Mouse (Mus musculus): Measurements from ENCODE around the gene Rtbdn. TPM values are rescaled to one million over a fixed set of nuclear protein-coding genes. Genes with fewer than 3 reads are reported as not detected.

Gene Rtbdn
- polyA plus RNA-seq, 1 experiment: not detected

DNA sequence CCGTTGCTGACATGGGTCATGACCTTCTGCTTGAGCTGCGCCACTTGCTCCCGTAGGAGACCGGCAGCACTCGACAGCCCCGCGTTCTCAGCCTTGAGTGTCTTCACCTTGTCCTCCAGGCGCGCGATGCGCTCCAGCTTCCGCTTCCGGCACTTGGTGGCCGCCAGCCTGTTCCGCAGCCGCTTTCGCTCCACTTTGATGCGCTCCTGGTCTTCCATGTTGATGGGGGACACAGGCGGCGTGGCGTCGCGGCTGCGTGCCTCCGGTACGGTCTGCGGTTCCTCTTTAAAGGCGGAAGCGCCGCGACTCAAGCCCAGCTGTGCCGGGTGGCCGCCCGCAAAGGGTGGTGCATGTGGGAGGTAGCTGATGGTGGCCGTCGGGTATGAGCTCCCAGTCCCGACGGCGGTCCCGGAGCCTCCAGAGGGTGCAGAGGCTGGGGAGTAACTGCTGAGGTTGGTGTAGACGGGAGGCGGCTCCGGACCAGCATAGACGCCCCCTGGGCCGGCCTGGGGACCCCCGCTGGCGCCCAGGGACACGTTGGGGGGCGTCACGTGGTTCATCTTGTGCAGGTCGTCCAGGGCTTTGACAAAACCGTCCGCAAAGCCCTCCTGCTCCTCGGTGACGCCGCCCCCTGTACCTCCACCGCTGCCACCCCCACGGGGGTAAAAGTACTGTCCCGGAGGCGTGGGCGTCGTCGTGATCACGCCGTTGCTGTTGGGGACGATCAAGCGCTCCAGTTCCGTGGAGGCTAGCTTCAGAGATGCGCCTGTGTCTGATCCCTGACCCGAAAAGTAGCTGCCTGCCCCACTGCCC lies 30.9 kb downstream of the Rtbdn start:
- Histone ChIP-seq H3K27me3 (ENCODE audit: control insufficient read depth, insufficient read depth, low read length) (no peaks in the 10 kb centered on the region), H3K36me3 (ENCODE audit: control insufficient read depth, insufficient read depth, low read length) (no peaks in the 10 kb centered on the region), H3K4me3 (ENCODE audit: extremely low read depth, insufficient read depth, insufficient read length) (peak overlapping the region; percentile 74), H3K4me1 (ENCODE audit: control insufficient read depth, insufficient read depth, insufficient read length) (peaks cover 23% of the 10 kb centered on the region), H3K27ac (ENCODE audit: insufficient read depth, low read length) (peak overlapping the region; percentile 96)
- TF ChIP-seq POLR2A (IDR thresholded peaks at IDR 0.05; ENCODE audit: low read depth, low read length) (no peak; the same call in 1 of the 2 replicates), CTCF (IDR thresholded peaks at IDR 0.05; ENCODE audit: extremely low read depth, insufficient read depth, insufficient read length, insufficient replicate concordance) (no peak)
- under 1% methylated on average over 69 of the region's 70 CpGs for WGBS
- DNase-seq (ENCODE audit: low read depth in 1 of 2, low spot score in 2 of 2): peak in 1 of 2 experiments; percentile 76

- WGBS: under 1% methylated on average over 63 of the region's 63 CpGs
- peak; percentile 95 to 96 for DNase-seq (ENCODE audit: low read depth in 1 of 2, low spot score in 2 of 2)
- H3K27me3 ChIP-seq (ENCODE audit: control insufficient read depth, insufficient read depth, low read length): no peaks in the 10 kb centered on the region
- H3K36me3 ChIP-seq (ENCODE audit: control insufficient read depth, insufficient read depth, low read length): no peaks in the 10 kb centered on the region
- H3K27ac ChIP-seq (ENCODE audit: insufficient read depth, low read length): peak within 1 kb of the TSS; percentile 96
- TF ChIP-seq POLR2A (IDR thresholded peaks at IDR 0.05; ENCODE audit: low read depth, low read length): peak; percentile 100
- no peak for TF ChIP-seq CTCF (IDR thresholded peaks at IDR 0.05; ENCODE audit: extremely low read depth, insufficient read depth, insufficient read length, insufficient replicate concordance)
- peaks cover 25% of the 10 kb centered on the region for H3K4me1 ChIP-seq (ENCODE audit: control insufficient read depth, insufficient read depth, insufficient read length)
- peak within 1 kb of the TSS; percentile 74 for H3K4me3 ChIP-seq (ENCODE audit: extremely low read depth, insufficient read depth, insufficient read length)
These were observed 31.6 kb downstream of the Rtbdn start, which contains the start of gene Junb for GRCm38 (mm10) chr8:84978248-84978940. Gene Junb, minus strand, starts transcription at chr8:84978718.

GRCm38 (mm10) chr8:84979599-84980421 lies 33.0 kb downstream of the Rtbdn start:
- Histone ChIP-seq H3K4me3 (ENCODE audit: extremely low read depth, insufficient read depth, insufficient read length) (peak overlapping the region; percentile 50), H3K27ac (ENCODE audit: insufficient read depth, low read length) (peak overlapping the region; percentile 96), H3K27me3 (ENCODE audit: control insufficient read depth, insufficient read depth, low read length) (no peaks in the 10 kb centered on the region), H3K4me1 (ENCODE audit: control insufficient read depth, insufficient read depth, insufficient read length) (peaks cover 34% of the 10 kb centered on the region), H3K36me3 (ENCODE audit: control insufficient read depth, insufficient read depth, low read length) (no peaks in the 10 kb centered on the region)
- DNase-seq (ENCODE audit: low read depth in 1 of 2, low spot score in 2 of 2): peak; percentile 93 to 97
- TF ChIP-seq CTCF (IDR thresholded peaks at IDR 0.05; ENCODE audit: extremely low read depth, insufficient read depth, insufficient read length, insufficient replicate concordance) (no peak), POLR2A (IDR thresholded peaks at IDR 0.05; ENCODE audit: low read depth, low read length) (peak; percentile 49)
- 3% methylated on average over 40 of the region's 42 CpGs for WGBS

DNA sequence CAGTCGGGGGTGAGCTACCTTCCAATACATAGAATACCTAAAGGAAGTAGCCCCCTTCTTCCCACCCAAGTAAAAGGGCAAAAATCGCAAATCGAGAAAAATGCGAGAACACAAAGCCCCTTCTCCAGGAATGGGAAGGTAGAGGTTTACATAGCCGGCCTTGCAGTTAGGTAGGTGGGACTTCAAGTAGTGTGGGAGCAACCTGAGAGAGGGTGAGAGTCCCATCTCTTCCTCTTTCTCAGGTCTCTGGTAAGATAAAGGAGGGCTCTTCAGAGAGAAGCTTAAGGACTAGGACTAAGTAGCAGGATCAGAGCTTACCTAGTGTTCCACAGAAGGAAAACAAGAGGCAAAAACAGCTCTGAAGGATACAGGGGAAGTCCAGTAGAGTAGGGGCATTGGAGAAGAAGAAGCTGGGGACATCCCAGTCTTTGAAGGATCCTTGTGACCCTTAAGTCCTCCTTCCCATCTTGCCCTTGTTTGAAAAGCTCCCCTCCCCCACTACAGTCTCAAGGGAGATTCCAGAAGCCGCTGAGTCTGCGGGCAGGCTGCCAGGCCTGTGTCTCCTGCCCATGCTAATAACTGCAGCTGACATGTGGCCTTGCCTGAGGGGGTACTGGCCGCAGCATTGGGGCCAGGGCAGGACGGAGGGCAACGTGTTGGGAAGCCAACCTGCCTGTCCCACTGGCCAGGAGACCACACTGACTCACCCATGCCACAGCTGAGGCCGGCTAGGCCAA lies 34.0 kb downstream of the Rtbdn start:
- Histone ChIP-seq H3K27me3 (ENCODE audit: control insufficient read depth, insufficient read depth, low read length) (no peaks in the 10 kb centered on the region), H3K4me1 (ENCODE audit: control insufficient read depth, insufficient read depth, insufficient read length) (peaks cover 37% of the 10 kb centered on the region), H3K27ac (ENCODE audit: insufficient read depth, low read length) (peak overlapping the region; percentile 96), H3K36me3 (ENCODE audit: control insufficient read depth, insufficient read depth, low read length) (no peaks in the 10 kb centered on the region), H3K4me3 (ENCODE audit: extremely low read depth, insufficient read depth, insufficient read length) (peak overlapping the region; percentile 50; the same call in 1 of the 2 replicates)
- peak in 1 of 2 experiments; percentile 53 for DNase-seq (ENCODE audit: low read depth in 1 of 2, low spot score in 2 of 2)
- TF ChIP-seq CTCF (IDR thresholded peaks at IDR 0.05; ENCODE audit: extremely low read depth, insufficient read depth, insufficient read length, insufficient replicate concordance) (no peak), POLR2A (IDR thresholded peaks at IDR 0.05; ENCODE audit: low read depth, low read length) (no peak)
- 28% methylated on average over 11 of the region's 11 CpGs for WGBS

DNA sequence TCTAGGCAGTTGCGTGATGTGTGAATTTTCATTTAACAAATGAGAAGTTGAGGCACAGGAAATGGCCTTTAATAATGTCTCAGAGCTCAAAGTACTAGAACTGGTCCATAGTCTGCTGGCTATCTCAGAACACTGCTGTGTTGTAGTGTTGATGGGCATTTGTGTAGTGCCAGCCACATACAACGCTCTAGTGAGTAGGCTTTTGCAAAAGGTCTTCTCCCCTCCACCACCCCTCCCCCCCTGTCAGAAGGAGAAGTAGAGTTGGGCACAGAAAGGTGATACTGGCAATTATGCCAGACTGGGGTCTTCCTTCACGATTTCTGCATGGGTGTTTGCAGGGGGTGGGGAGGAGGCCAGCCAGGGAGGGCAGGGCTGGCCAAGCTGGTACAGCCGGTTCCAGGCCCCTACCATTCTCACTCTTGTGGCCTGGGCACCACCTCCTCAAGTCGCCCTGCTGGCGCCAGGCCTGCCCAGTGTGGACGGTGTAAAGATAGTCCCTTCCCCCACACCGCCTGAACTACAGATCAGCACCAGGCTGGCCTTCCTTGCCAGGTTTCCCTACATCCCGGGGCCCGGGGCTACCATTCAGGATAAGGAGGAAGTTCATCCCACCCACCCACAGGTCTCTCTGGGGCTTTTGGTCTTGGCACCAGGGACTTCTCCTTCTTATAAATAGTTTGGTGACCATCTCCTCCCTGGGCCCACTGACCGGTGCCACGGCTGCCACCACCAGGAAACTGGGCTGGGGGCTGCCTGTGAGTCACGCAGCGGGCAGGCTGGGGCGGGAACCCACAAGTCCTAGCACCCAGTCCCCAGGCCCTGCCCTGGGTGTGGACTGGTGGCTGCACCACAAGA lies 35.1 kb downstream of the Rtbdn start:
- TF ChIP-seq CTCF (IDR thresholded peaks at IDR 0.05; ENCODE audit: extremely low read depth, insufficient read depth, insufficient read length, insufficient replicate concordance): no peak
- no peak for TF ChIP-seq POLR2A (IDR thresholded peaks at IDR 0.05; ENCODE audit: low read depth, low read length)
- no peak for DNase-seq (ENCODE audit: low read depth in 1 of 2, low spot score in 2 of 2)
- H3K27ac ChIP-seq (ENCODE audit: insufficient read depth, low read length): peak overlapping the region; percentile 78
- peaks cover 37% of the 10 kb centered on the region for H3K4me1 ChIP-seq (ENCODE audit: control insufficient read depth, insufficient read depth, insufficient read length)
- no peaks in the 10 kb centered on the region for H3K27me3 ChIP-seq (ENCODE audit: control insufficient read depth, insufficient read depth, low read length)
- no peaks in the 10 kb centered on the region for H3K36me3 ChIP-seq (ENCODE audit: control insufficient read depth, insufficient read depth, low read length)
- H3K4me3 ChIP-seq (ENCODE audit: extremely low read depth, insufficient read depth, insufficient read length): no peak overlapping the region
- WGBS: 44% methylated on average over 15 of the region's 15 CpGs

Measured in spleen, adult 2 months (tissue).